Mouse (Mus musculus): ENCODE data around the gene Msx1. TPM values are rescaled to one million over a fixed set of nuclear protein-coding genes. Genes with fewer than 3 reads are reported as not detected.

The Msx1 gene
- polyA plus RNA-seq (2012; rRNA removed), result 0.01 and 0.02 TPM in 2 replicates

DNA sequence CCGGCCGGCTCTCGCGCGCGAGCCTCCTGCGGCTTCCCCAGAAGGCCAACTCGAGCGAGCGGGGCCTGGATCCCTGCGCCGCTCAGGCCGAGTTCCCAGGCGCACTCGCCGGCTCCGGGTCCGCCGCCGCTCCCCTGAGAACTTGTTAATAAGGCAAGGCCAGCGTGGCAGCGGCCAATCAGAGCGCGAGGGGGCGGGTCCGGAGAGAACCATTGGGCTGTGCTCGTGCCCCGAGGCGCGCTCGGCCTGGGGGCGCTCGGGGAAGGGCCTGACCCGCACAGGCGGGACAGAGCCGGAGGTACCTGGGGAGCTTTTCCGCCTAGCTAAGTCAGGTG lies at the start of gene Msx1:
TSS of gene Msx1 (minus strand) at position 123 of the 335 bp plus-strand sequence.

Other genes with a start within 250 kb of the Msx1 start
- gene Stk32b, start 107.4 kb downstream of the Msx1 start, polyA plus RNA-seq (2012; rRNA removed), result 0.20 and 0.21 TPM in 2 replicates
- gene Cytl1, start 89.1 kb downstream of the Msx1 start, polyA plus RNA-seq (2012; rRNA removed), result 0.05 and 0.08 TPM in 2 replicates
- gene Stx18, start 214.2 kb upstream of the Msx1 start, polyA plus RNA-seq (2012; rRNA removed), result 10.4 and 10.6 TPM in 2 replicates

Measured in liver, embryonic 18 days (tissue).